Mouse (Mus musculus) hematopoietic stem cell, adult 5-6 weeks (primary cell): ENCODE results near the gene Cage1. TPM values are rescaled to one million over a fixed set of nuclear protein-coding genes. Genes with fewer than 3 reads are reported as not detected.

Experiments used
- ATAC-seq, 2 experiments: fragments of 125-278 bp in 1 of 2; replicated peaks in 1 of 2; 2 replicates each; pipeline ENCODE4 v1.8.0; 2016 to 2017; ENCODE audit warnings: inconsistent platforms in 2 of 2, mild to moderate bottlenecking in 2 of 2, moderate number of reproducible peaks in 2 of 2, low read depth in 1 of 2, moderate TSS enrichment in 1 of 2; ENCODE audit not compliant: low FRiP score in 2 of 2, poor library complexity in 2 of 2, severe bottlenecking in 2 of 2, insufficient read depth in 1 of 2, low TSS enrichment in 1 of 2
- total RNA-seq: library from RNA; stranded (forward); fragments of 172-1452, 232-1000 nt; gene quantifications from 2 replicates; pipeline ENCODE4 v1.2.3, GENCODE M21; 2017

Cage1 gene
- total RNA-seq, 1 experiment from 2014 or later: 2.7 TPM

- no peak for ATAC-seq
Measured at GRCm38 (mm10) chr13:38025874-38026273, 11.0 kb downstream of the Cage1 start.

- ATAC-seq: no peak
Measured at GRCm38 (mm10) chr13:38018791-38019190, 18.1 kb downstream of the Cage1 start.

GRCm38 (mm10) chr13:38015591-38015990 lies 21.3 kb downstream of the Cage1 start:
- no peak for ATAC-seq

GRCm38 (mm10) chr13:38012436-38012835 lies 24.4 kb downstream of the Cage1 start:
- ATAC-seq: no peak

- ATAC-seq: peak; percentile 70 to 76
Measured at GRCm38 (mm10) chr13:38010444-38010910, 26.4 kb downstream of the Cage1 start.

GRCm38 (mm10) chr13:38009721-38010408 lies 27.0 kb downstream of the Cage1 start:
- ATAC-seq: peak; percentile 95 to 98

GRCm38 (mm10) chr13:38007972-38008371 lies 28.9 kb downstream of the Cage1 start:
- no peak for ATAC-seq

- ATAC-seq: no peak
Measured at GRCm38 (mm10) chr13:38002461-38002860, 34.4 kb downstream of the Cage1 start.

- no peak for ATAC-seq
Measured at GRCm38 (mm10) chr13:37999713-38000112, 37.2 kb downstream of the Cage1 start.

GRCm38 (mm10) chr13:37994405-37994749 lies 42.5 kb downstream of the Cage1 start:
- no peak; a peak in 1 of 4 replicates for ATAC-seq

GRCm38 (mm10) chr13:37993704-37994404 lies 43.0 kb downstream of the Cage1 start, which contains the start of gene Ssr1:
Gene Ssr1 (minus strand): TSS chr13:37994217.
- ATAC-seq: peak; percentile 82 to 95

GRCm38 (mm10) chr13:37993376-37993703 lies 43.5 kb downstream of the Cage1 start:
- no peak for ATAC-seq

GRCm38 (mm10) chr13:37992638-37993371 lies 44.1 kb downstream of the Cage1 start:
- no peak for ATAC-seq

- ATAC-seq: no peak
Measured at GRCm38 (mm10) chr13:37989701-37990100, 47.2 kb downstream of the Cage1 start.

GRCm38 (mm10) chr13:37986166-37986565 lies 50.7 kb downstream of the Cage1 start:
- ATAC-seq: no peak

- ATAC-seq: no peak
Measured at GRCm38 (mm10) chr13:37981063-37981462, 55.8 kb downstream of the Cage1 start.

GRCm38 (mm10) chr13:37980346-37980745 lies 56.5 kb downstream of the Cage1 start:
- no peak for ATAC-seq

GRCm38 (mm10) chr13:37979506-37979905 lies 57.4 kb downstream of the Cage1 start:
- no peak for ATAC-seq
